Mouse (Mus musculus): ENCODE results near the gene Ccdc85a.

DNA sequence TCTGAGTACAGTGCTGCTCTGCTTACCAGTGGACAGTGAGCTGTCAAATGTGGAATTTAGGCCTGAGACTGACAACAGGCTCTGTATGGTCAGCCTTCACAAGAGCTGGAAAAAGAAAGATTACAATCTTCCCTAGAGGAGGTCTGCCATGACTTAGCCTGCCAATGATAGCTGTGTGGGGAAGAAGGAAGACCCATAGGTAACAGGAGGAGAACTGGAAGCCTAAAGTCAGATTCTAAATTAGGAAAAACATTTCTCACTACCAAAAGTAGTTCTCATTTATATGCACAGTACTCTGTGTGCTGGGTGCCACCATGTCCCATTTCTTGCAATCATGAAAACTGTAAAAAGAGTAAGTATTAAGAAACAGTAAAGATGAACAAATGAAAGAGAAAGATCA lies 90.8 kb downstream of the Ccdc85a start:
- TF ChIP-seq CTCF (IDR thresholded peaks at IDR 0.05) (no peak), EP300 (IDR thresholded peaks at IDR 0.05) (no peak)
